Mouse (Mus musculus) G1E (cell line): ENCODE results near the gene Slc25a30. TPM values are rescaled to one million over a fixed set of nuclear protein-coding genes. Genes with fewer than 3 reads are reported as not detected.

Experiments
- ATAC-seq: 2 replicates; pipeline ENCODE4 v1.8.0; 2016; ENCODE audit warnings: mild to moderate bottlenecking; ENCODE audit not compliant: insufficient number of reproducible peaks, poor library complexity, low FRiP score, severe bottlenecking; ENCODE audit errors: extremely low read depth
- DNase-seq: peaks from one replicate; pipeline ENCODE4 v3.0.0; 2012; ENCODE audit warnings: low spot score
- H3K27me3 ChIP-seq: 2 replicates; pipeline ENCODE4 v1.6.1; 2012; ENCODE audit warnings: mild to moderate bottlenecking, low read length, inconsistent platforms; ENCODE audit not compliant: insufficient read depth
- H3K36me3 ChIP-seq: replicated peaks from 2 replicates; pipeline ENCODE3; 2012; ENCODE audit warnings: mild to moderate bottlenecking, inconsistent platforms
- H3K4me1 ChIP-seq: 2 replicates; pipeline ENCODE4 v1.6.1; 2012; ENCODE audit warnings: low read depth, low read length, inconsistent platforms, mixed read lengths; ENCODE audit not compliant: insufficient read depth
- H3K4me3 ChIP-seq: 2 replicates; pipeline ENCODE4 v1.5.1; 2012; ENCODE audit warnings: low read depth, mild to moderate bottlenecking, inconsistent platforms, low read length, moderate library complexity, mixed read lengths
- H3K9me3 ChIP-seq: replicated peaks from 2 replicates; pipeline ENCODE4 v1.6.1; 2012; ENCODE audit warnings: inconsistent platforms
- CTCF ChIP-seq: IDR thresholded peaks from 2 replicates; pipeline ENCODE4 v1.5.1; 2012; ENCODE audit warnings: low read depth, low read length, inconsistent platforms, mixed read lengths
- GATA1 ChIP-seq: IDR thresholded peaks from 2 replicates; pipeline ENCODE4 v1.6.1; 2012; ENCODE audit warnings: borderline replicate concordance, low read length, inconsistent platforms, mixed read lengths
- GATA2 ChIP-seq: IDR thresholded peaks from 2 replicates; pipeline ENCODE4 v1.6.1; 2012; ENCODE audit warnings: low read depth, low read length, inconsistent platforms, borderline replicate concordance
- POLR2AphosphoS5 ChIP-seq: IDR thresholded peaks from 2 replicates; pipeline ENCODE4 v1.6.1; 2012; ENCODE audit warnings: low read depth, low read length, inconsistent platforms; ENCODE audit not compliant: insufficient replicate concordance
- TAL1 ChIP-seq: conservative IDR thresholded peaks from 2 replicates; pipeline ENCODE4 v1.6.1; 2012; ENCODE audit warnings: low read depth, low read length, inconsistent platforms, mixed read lengths
- polyA plus RNA-seq: library from polyadenylated mRNA; stranded (reverse); fragments of >175 nt; gene quantifications from 2 replicates; pipeline ENCODE4 v1.2.3, GENCODE M21; 2012
- total RNA-seq, 2 experiments: library from RNA; stranded (forward) in 1 of 2; stranded (reverse) in 1 of 2; fragments of 200-1000 nt in 1 of 2; fragments of >200 nt in 1 of 2; fragmentation: Nextera tagmentation in 1 of 2; gene quantifications; 2 replicates each; pipeline ENCODE4 v1.2.3; 2014 to 2017

The Slc25a30 gene
- total and polyA plus RNA-seq, 3 experiments = 20.5 to 54.7 (median 33.9) TPM

DNA sequence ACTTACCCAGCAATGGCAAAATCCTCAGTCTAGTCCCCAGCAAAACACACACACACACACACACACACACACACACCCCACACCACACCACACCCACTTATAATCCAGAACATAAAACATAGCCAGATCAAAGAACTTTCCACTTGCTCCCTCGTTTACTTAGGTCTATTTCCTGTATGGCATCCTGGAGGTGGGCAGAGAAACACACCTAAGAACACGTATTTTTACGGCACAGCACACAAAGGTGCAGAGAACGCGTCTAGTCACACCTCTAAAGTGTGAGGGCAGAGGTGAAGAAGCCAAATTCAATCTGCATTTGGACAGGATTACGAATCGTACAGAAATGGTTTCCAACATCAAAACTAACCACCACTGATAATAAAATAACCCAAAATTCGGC, 33.6 kb downstream of the Slc25a30 start:
- DNase-seq (no peak), ATAC-seq (no peak)
- Histone ChIP-seq H3K9me3 (no peaks in the 10 kb centered on the region), H3K27me3 (no peaks in the 10 kb centered on the region), H3K36me3 (peaks cover 22% of the 10 kb centered on the region), H3K4me3 (peak overlapping the region; percentile 98), H3K4me1 (peaks cover 47% of the 10 kb centered on the region)
- TF ChIP-seq GATA1 (no peak), TAL1 (no peak), GATA2 (no peak), POLR2AphosphoS5 (no peak), CTCF (no peak)

- TF ChIP-seq GATA2 (no peak), GATA1 (no peak), POLR2AphosphoS5 (no peak), CTCF (no peak), TAL1 (no peak)
- Histone ChIP-seq H3K4me3 (no peak overlapping the region; the same call in 1 of the 2 replicates), H3K4me1 (peaks cover 61% of the 10 kb centered on the region), H3K27me3 (no peaks in the 10 kb centered on the region), H3K9me3 (no peaks in the 10 kb centered on the region), H3K36me3 (peaks cover 36% of the 10 kb centered on the region)
- ATAC-seq (peak; percentile 54; the same call in 1 of the 2 replicates), DNase-seq (peak; percentile 32)
Measured at GRCm38 (mm10) chr14:75751040-75751439, 35.8 kb downstream of the Slc25a30 start.

DNA sequence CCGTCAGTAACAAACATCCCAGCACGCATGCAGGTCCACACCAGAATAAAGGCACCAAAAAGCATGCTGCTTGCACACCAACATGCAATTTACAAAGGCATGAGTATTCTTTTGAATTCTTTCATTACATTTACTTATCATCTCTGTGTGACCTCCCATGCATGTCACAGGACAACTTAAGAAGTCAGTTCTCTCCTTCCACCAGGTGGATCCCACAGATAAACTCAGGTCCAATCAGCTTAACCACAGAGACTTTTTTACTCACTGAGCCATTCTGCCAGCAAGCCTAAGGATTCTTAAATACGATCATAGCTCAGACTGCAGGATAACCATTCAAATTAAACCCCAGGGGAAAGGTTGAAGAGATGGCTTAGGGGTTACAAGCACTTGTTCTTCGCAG, 37.7 kb downstream of the Slc25a30 start:
- H3K36me3 ChIP-seq = peaks cover 52% of the 10 kb centered on the region
- H3K4me1 ChIP-seq = peaks cover 58% of the 10 kb centered on the region
- TF ChIP-seq CTCF (no peak), GATA1 (no peak), POLR2AphosphoS5 (no peak), GATA2 (no peak), TAL1 (peak; percentile 91)
- H3K9me3 ChIP-seq = no peaks in the 10 kb centered on the region
- H3K27me3 ChIP-seq = no peaks in the 10 kb centered on the region
- DNase-seq (peak; percentile 25), ATAC-seq (peak; percentile 80)
- peak overlapping the region; percentile 44; the same call in 1 of the 2 replicates for H3K4me3 ChIP-seq

DNA sequence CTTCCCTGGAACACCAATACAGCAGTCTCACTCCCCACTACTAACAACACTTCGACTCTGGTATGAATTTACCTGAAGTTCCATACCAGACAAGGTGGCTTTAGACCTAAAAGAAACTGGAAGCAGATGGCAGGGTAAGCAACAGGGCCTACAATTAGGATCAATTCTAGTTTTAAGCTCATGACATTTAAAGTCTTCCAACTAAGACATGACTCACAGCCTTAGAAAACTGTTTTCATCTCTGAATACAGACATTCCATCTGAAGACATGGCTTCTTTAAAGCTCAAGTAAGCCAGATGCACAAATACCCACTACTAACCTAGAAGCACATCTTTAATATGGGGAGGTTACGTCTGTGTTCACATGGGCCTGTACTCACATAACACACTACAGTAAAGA, 38.9 kb downstream of the Slc25a30 start:
- peaks cover 61% of the 10 kb centered on the region for H3K36me3 ChIP-seq

DNA sequence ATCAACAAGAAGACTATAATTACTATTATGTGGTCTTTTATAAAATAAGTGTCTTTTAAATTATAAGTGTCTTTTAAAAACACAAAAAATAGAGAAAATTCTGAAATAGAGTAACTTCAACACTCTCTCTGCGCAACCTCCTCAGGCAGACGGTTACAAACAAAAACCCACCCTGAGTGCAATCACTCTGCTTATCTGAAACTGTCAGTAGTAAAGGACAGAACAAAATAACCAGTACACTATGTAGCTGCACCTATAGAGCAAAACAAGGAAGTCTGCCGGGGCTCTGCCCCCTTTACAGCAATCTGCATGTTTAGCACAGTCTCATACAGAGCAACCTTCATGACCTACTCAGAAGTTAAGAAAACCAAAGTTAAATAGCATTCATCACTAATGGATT, 44.9 kb downstream of the Slc25a30 start:
- DNase-seq = no peak
- no peaks in the 10 kb centered on the region for H3K27me3 ChIP-seq
- H3K4me3 ChIP-seq = no peak overlapping the region
- H3K4me1 ChIP-seq = peaks cover 4% of the 10 kb centered on the region; the same call in 1 of the 2 replicates
- TF ChIP-seq CTCF (no peak), POLR2AphosphoS5 (no peak), TAL1 (no peak), GATA2 (no peak), GATA1 (no peak)
- no peak for ATAC-seq
- peaks cover 89% of the 10 kb centered on the region for H3K36me3 ChIP-seq
- H3K9me3 ChIP-seq = no peaks in the 10 kb centered on the region

More for the DNA sequence above, 38.9 kb downstream of the Slc25a30 start:
- Histone ChIP-seq H3K27me3 (no peaks in the 10 kb centered on the region), H3K4me3 (no peak overlapping the region; the same call in 1 of the 2 replicates), H3K4me1 (peaks cover 54% of the 10 kb centered on the region), H3K9me3 (no peaks in the 10 kb centered on the region)
- DNase-seq = no peak
- TF ChIP-seq CTCF (no peak), GATA2 (no peak), GATA1 (no peak), POLR2AphosphoS5 (no peak), TAL1 (no peak)
- ATAC-seq = no peak

DNA sequence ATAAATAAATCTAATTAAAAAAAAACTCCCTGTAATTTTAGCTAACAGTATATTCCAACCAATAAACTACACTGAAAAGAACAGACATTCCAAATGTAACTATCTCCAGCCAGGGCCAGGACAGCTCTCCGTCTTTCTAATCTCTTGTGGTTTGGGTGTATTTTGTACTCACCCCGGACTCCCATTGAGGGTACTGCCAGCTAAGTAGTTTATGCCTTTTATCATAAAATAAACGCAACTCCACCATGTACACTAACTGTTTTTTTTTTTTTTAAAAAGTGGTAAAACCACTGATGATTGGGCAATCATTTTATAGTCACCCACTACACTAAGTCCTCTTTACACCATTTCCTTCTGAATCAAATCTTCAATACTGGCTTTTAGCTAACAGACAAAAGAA, 51.2 kb downstream of the Slc25a30 start:
- DNase-seq = no peak
- no peak overlapping the region for H3K4me3 ChIP-seq
- H3K36me3 ChIP-seq = peaks cover 92% of the 10 kb centered on the region
- ATAC-seq = no peak
- H3K27me3 ChIP-seq = no peaks in the 10 kb centered on the region
- peaks cover 1% of the 10 kb centered on the region; the same call in 1 of the 2 replicates for H3K4me1 ChIP-seq
- no peaks in the 10 kb centered on the region for H3K9me3 ChIP-seq
- TF ChIP-seq GATA1 (no peak), POLR2AphosphoS5 (no peak), CTCF (no peak), TAL1 (no peak), GATA2 (no peak)

DNA sequence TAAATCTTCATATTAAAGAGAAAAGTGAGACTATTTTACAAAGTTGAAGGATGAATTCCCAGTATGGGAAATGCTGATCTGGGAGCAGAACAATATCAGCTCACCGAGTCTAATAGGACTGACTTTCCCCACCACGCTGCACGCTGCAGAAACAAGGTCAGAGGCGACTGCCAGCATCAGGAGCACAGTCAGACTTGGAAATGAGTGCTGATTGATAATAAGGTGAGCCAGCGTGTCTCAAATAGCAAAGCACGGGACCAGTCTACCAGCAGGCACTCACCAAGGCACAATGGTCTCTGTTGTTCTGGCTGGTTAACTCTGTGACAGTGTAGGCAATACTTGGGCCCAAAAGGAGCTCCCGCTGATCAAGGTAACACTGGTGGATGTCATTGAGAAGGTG, 54.2 kb downstream of the Slc25a30 start:
- H3K9me3 ChIP-seq = no peaks in the 10 kb centered on the region
- no peak for DNase-seq
- H3K36me3 ChIP-seq = peaks cover 91% of the 10 kb centered on the region
- no peak overlapping the region for H3K4me3 ChIP-seq
- H3K4me1 ChIP-seq = peaks cover 24% of the 10 kb centered on the region
- no peaks in the 10 kb centered on the region for H3K27me3 ChIP-seq
- no peak for ATAC-seq
- TF ChIP-seq POLR2AphosphoS5 = no peak
- no peak for TF ChIP-seq GATA2
- no peak for TF ChIP-seq CTCF
- TF ChIP-seq TAL1 = no peak
- no peak for TF ChIP-seq GATA1
